Mouse (Mus musculus) kidney, postnatal 36 days (tissue): Measurements from ENCODE around the gene Ccnt2.
"Not testable (repeated sequence)": the region's sequence is repeated elsewhere in the genome, so short reads cannot be mapped to it uniquely, and the experiment has no call there.

Source experiments
- DNase-seq, 2 experiments: peaks; one replicate each; pipeline ENCODE4 v3.0.0; 2021 to 2022; ENCODE audit warnings: mixed read lengths in 2 of 2

Ccnt2 gene

DNA sequence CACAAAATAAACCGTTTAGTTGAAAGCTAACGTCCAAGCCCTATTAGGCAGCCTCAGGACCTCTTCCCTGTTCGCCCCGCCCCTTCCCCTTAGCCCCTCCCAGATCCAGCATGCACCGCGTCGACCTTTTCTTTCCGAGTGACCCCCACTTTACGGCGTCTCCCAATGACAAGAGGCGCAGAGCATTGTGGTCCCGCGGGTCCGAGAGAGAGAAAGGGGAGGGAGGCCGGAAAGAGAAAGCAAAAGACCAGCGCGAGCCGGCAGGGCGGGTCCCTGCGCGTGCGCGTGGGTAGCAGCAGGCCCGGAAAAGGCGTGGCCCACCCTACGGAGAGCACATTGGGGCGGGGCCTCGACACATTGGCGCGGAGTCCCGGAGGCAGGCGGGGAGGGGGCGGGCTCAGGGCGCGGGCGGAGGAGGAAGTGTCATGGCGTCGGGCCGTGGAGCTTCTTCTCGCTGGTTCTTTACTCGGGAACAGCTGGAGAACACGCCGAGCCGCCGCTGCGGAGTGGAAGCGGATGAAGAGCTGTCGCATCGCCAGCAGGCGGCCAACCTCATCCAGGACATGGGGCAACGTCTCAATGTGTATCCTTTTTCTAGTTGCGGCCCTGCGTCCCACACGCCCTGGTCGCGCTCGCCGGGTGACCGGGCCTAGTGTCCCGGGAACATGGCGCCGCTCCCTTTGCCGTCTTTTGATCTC is at the start of gene Ccnt2:
TSS of gene Ccnt2 (plus strand) at position 362 of the 698 bp plus-strand sequence.
- peak; percentile 99 for DNase-seq

DNA sequence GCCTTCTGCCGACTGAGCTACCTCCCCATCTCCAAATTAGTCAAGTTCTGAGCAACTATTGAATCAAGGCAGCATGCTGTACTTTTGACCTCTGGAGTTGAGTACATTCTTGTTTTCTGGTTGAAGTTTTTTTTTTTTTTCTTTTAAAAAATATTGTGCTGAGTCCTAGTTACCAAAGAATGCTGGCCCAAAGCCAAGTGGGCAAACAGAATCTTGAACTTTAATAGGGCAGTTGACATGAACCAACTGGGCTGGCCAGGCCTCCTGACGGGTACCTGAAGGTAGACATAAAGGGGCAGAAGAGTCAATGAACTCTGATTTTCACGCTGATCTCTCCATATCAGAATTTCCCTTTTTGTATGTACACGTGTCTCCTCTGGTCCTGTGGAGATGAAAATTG is 44.9 kb upstream of the Ccnt2 start, which contains the start of gene Acmsd:
TSS of gene Acmsd (plus strand) at position 318 of the 400 bp plus-strand sequence.
- DNase-seq, result peak; percentile 88 to 92

DNA sequence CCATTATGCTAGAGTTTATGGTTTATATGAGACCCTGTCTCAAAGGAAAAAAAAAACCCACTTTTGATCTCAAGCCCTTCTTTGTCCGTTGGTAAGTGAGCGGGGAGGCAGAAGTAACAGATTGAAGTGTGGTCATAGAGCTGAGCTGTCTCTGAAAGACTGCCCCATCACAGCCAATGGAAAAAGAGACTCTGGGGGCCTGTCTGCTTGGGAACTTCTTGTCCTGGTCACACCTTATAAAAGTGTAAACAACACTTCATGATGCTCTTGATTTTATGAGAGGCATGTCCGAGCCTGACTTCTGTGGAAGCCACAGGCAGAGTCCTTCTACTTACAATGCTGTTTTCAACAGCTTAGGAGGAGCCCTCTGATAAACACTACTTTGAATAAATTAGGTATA is 42.9 kb upstream of the Ccnt2 start:
- peak; percentile 31 to 57 for DNase-seq

- peak; percentile 70 to 78 for DNase-seq
Observed at GRCm38 (mm10) chr1:127732435-127732834, 41.5 kb upstream of the Ccnt2 start.

GRCm38 (mm10) chr1:127732841-127733240 is 41.1 kb upstream of the Ccnt2 start:
- peak; percentile 25 to 50 for DNase-seq

- DNase-seq, result peak; percentile 19 to 77
Observed at GRCm38 (mm10) chr1:127735356-127735755, 38.6 kb upstream of the Ccnt2 start.

- no peak for DNase-seq
Observed at GRCm38 (mm10) chr1:127750401-127751102, 23.4 kb upstream of the Ccnt2 start.

DNA sequence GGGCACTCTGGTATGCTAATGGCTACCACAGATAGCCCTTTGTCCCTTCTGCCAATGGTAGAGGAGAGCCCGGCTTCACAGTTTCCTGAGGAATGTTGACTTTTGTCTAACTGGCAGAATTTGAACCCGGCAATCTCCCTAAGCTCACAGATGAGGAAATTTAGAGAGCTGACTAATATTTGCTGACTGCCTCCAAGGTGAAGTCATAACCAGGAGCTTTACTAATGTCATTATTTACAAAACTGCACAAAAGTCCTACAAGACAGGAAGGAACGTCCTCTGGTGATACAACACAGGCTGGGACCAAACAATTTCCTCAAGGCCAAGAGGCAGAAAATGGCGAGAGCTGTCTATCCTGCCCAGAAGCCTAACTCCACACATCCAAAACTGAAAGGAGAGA is 18.2 kb upstream of the Ccnt2 start:
- DNase-seq, result no peak

DNA sequence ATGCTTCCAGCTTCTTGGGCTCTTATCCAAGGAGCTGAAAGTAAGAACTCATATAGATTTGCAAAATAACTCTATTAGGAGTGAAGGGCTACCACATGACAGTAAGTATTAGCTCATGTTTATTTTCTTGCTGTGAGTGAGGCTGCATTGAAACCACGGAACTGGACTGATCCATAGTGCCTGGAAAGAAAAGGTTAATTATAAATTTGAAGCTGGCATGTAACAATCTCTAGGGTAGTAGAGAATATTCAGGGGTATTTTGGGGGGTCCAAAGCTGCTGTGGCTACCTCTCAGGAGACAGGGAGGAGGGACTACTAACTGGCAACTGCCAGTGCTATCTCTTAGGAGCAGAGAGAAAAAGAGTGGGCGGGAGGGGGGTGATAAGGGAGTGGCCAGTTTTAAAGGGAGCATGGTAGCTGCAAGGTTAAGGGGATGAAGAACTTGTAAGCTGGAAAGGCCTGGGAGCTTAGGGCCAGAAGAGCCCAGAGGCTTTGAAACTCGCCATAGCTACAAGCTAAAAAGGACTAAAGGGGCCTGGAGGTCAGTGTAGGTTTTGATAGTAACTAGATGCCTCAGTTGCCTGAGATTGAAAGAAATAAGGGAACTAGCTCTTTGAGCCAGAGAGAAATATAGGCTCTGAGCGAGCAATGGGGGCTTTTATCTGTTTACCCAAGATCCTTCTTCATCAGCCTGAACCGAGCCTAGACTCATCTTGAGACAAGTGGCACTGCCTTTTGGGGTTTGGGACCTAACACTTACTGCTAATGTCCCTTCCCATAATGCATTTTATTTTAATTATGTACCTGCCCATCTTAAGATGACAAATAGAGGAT is 17.4 kb upstream of the Ccnt2 start:
- no peak for DNase-seq

DNA sequence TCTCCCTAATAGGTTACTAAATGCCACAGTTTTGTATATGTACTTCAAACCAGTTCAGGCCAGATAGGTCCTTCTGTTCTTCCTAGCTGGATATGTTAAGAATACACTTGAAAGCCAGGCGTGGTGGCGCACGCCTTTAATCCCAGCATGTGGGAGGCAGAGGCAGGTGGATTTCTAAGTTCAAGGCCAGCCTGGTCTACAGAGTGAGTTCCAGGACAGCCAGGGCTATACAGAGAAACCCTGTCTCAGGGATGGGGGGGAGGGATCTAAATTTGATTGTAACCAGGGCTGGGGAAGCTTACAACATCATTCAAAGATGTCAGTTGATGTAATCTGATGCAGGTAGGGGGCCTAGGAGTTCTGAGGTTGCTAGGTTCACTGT is 16.8 kb upstream of the Ccnt2 start:
- DNase-seq, result not testable (repeated sequence)

DNA sequence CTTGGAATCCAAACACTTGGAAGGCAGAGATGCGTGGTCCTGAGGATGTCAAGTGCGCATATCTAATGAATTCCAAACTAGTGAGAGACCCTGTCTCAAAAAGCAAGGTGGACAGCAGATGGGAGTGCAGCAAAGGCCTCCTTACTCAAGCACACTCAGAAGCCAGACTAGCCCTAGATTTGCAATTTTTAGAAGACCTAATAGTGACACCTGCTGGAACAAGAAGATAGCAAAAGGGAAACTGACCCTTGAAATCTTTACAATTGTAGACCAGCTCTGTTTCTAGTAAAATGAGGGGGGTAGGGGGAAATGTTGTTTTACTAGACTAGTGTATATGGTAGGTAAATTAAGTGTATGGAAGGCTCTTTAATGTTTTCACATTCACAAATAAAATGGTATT is 8.5 kb upstream of the Ccnt2 start:
- DNase-seq, result peak in 1 of 2 experiments; percentile 7

- no peak for DNase-seq
Observed at GRCm38 (mm10) chr1:127766741-127767140, 7.2 kb upstream of the Ccnt2 start.

DNA sequence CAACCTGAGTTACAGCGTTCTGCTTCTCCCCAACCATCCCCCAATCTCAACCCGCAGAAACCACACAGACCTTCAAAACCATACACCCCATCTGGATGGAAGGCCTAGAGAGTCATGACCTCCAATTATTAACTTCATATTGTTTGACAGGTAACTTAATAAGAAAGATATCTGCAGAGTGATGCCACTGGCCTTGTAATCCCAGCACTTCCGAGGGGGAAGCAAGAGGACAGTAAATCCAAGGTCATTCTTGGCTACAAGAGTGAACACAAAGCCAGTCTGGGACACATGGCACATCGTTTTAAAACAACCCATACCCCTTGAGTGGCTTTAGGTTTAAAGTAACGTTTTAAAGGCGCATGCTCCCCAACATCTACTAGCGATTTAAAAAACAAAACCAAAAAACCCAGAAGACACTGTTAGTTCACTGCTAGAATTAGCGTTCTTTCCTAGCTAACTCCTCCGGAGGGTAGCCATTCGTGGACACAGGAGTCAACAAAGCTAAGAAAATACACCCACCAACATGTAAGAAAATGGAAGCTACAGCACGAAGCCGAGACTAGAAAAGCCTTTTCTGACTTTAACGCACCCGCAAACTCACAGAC is 664 bp upstream of the Ccnt2 start:
- peak in 1 of 2 experiments; percentile 7 for DNase-seq

- peak in 1 of 2 experiments; percentile 65 for DNase-seq
Observed at GRCm38 (mm10) chr1:127774501-127774880, 527 bp downstream of the Ccnt2 start.

DNA sequence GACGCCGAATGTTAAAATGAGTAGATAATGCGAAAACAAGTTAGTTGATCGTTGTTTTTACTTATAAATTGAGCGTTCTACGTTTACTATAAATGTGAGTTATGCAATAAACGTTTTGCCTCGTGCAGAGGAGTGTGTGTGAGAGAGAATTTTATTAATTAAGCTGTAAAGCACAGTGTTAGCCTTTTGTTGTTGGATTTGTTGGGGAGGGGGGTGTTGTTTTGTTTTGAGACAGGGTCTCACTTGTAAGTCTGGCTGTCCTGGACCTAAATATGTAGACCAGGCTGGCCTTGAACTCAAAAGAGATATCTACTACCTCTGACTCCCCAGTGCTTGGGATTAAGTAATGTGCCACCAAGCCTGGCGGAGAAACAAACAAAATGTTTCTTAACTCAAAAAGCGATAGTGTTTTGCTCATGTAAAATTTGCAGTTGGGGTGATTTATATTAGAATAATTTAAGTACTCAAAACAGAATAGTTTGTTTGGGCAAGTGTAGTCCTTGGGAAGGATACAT is 1.3 kb downstream of the Ccnt2 start:
- DNase-seq, result no peak

GRCm38 (mm10) chr1:127776246-127776645 is 2.3 kb downstream of the Ccnt2 start:
- DNase-seq, result no peak

- no peak for DNase-seq
Observed at GRCm38 (mm10) chr1:127778611-127779010, 4.6 kb downstream of the Ccnt2 start.

- DNase-seq, result no peak
Observed at GRCm38 (mm10) chr1:127780142-127780541, 6.2 kb downstream of the Ccnt2 start.

- no peak for DNase-seq
Observed at GRCm38 (mm10) chr1:127780849-127781248, 6.9 kb downstream of the Ccnt2 start.

GRCm38 (mm10) chr1:127783862-127784261 is 9.9 kb downstream of the Ccnt2 start:
- DNase-seq, result no peak

- no peak for DNase-seq
Observed at GRCm38 (mm10) chr1:127785882-127786281, 11.9 kb downstream of the Ccnt2 start.

DNA sequence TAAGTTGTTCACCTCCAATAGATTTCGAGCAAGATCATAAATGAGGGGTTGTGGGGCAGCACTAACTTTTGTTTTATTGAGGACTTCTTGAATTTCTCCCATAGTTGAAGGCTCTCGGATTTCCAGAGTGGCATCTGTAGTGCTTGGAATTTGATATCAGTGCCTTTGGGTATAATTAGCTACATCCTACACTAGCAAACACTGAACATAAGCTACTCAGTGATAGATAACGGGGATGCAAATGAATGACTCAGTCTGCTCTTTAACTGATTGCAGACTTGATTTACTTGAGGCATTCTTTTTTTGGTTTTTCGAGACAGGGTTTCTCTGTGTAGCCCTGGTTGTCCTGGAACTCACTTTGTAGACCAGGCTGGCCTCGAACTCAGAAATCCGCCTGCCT is 15.0 kb downstream of the Ccnt2 start:
- no peak for DNase-seq

DNA sequence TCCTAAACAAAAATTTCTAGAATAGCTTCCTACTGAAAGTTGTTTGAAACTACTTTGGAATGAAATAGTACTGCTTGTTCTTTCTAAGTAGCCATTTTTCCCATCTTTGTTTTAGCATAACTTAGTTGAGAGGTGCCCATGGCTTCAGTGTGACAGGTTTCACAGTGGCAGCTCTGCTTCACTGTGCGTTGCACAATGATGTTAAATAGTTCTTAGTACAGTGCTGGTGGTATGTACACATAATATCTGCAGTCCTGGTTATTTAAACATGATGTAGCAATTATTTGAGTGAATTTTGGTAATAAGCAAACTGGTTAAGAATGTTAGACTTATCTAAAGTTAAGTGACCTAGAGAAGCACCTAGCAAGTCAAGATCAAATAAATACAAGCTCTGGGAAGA is 19.5 kb downstream of the Ccnt2 start:
- DNase-seq, result no peak
